Mouse (Mus musculus): ENCODE measurements at regions not wholly inside any gene's neighbourhood (a gene's known extent, or its start where the extent isn't known, plus 50 kb on each side); places are given as distances from the start of the nearest gene placed in this dataset.

GRCm38 (mm10) chr15:41920270-41920669 is 1786.1 kb downstream of the 9330182O14Rik start:
- no peak for ATAC-seq (ENCODE audit: low FRiP score)

GRCm38 (mm10) chr15:41936697-41937096 is 1802.5 kb downstream of the 9330182O14Rik start:
- Histone ChIP-seq H3K9ac (ENCODE audit: low read depth, low read length) (no peak overlapping the region), H3K9me3 (ENCODE audit: control insufficient read depth, low read length) (no peaks in the 10 kb centered on the region), H3K27me3 (ENCODE audit: control insufficient read depth, insufficient read depth, low read length) (no peaks in the 10 kb centered on the region), H3K4me2 (replicated peaks; ENCODE audit: low read depth, low read length) (no peak overlapping the region), H3K4me1 (replicated peaks; ENCODE audit: control insufficient read depth, insufficient read depth, low read length) (no peaks in the 10 kb centered on the region), H3K36me3 (ENCODE audit: control insufficient read depth, insufficient read depth, low read length) (no peaks in the 10 kb centered on the region), H3K4me3 (ENCODE audit: low read depth, low read length) (no peak overlapping the region), H3K27ac (ENCODE audit: low read depth, low read length) (no peak overlapping the region)
- WGBS, result 39% methylated on average over 2 of the region's 2 CpGs
- ATAC-seq (ENCODE audit: low FRiP score) (peak; percentile 49; the same call in 1 of the 2 replicates), DNase-seq (ENCODE audit: low spot score) (no peak)

More at GRCm38 (mm10) chr15:41920270-41920669, 1786.1 kb downstream of the 9330182O14Rik start:
- no peaks in the 10 kb centered on the region for H3K9me3 ChIP-seq (ENCODE audit: control insufficient read depth, low read length)
- WGBS, result 74% methylated on average over 2 of the region's 2 CpGs
- H3K4me1 ChIP-seq (replicated peaks; ENCODE audit: control insufficient read depth, insufficient read depth, low read length), result no peaks in the 10 kb centered on the region
- H3K27ac ChIP-seq (ENCODE audit: low read depth, low read length), result no peak overlapping the region
- no peak overlapping the region for H3K4me2 ChIP-seq (replicated peaks; ENCODE audit: low read depth, low read length)
- no peaks in the 10 kb centered on the region for H3K27me3 ChIP-seq (ENCODE audit: control insufficient read depth, insufficient read depth, low read length)
- H3K36me3 ChIP-seq (ENCODE audit: control insufficient read depth, insufficient read depth, low read length), result no peaks in the 10 kb centered on the region
- DNase-seq (ENCODE audit: low spot score), result peak; percentile 8
- H3K9ac ChIP-seq (ENCODE audit: low read depth, low read length), result no peak overlapping the region
- H3K4me3 ChIP-seq (ENCODE audit: low read depth, low read length), result no peak overlapping the region

- Histone ChIP-seq H3K36me3 (ENCODE audit: control insufficient read depth, insufficient read depth, low read length) (no peaks in the 10 kb centered on the region), H3K4me3 (ENCODE audit: low read depth, low read length) (no peak overlapping the region), H3K4me1 (replicated peaks; ENCODE audit: control insufficient read depth, insufficient read depth, low read length) (no peaks in the 10 kb centered on the region), H3K9me3 (ENCODE audit: control insufficient read depth, low read length) (no peaks in the 10 kb centered on the region), H3K27me3 (ENCODE audit: control insufficient read depth, insufficient read depth, low read length) (no peaks in the 10 kb centered on the region), H3K27ac (ENCODE audit: low read depth, low read length) (no peak overlapping the region), H3K9ac (ENCODE audit: low read depth, low read length) (no peak overlapping the region), H3K4me2 (replicated peaks; ENCODE audit: low read depth, low read length) (no peak overlapping the region)
- DNase-seq (ENCODE audit: low spot score) (no peak), ATAC-seq (ENCODE audit: low FRiP score) (no peak)
- WGBS, result 87% methylated on average over 2 of the region's 2 CpGs
Observed at GRCm38 (mm10) chr15:41945226-41945625, 1811.1 kb downstream of the 9330182O14Rik start.

GRCm38 (mm10) chr15:41947888-41948287 is 1813.7 kb downstream of the 9330182O14Rik start:
- Histone ChIP-seq H3K27ac (ENCODE audit: low read depth, low read length) (no peak overlapping the region), H3K4me2 (replicated peaks; ENCODE audit: low read depth, low read length) (no peak overlapping the region), H3K9ac (ENCODE audit: low read depth, low read length) (no peak overlapping the region), H3K27me3 (ENCODE audit: control insufficient read depth, insufficient read depth, low read length) (no peaks in the 10 kb centered on the region), H3K4me3 (ENCODE audit: low read depth, low read length) (no peak overlapping the region), H3K9me3 (ENCODE audit: control insufficient read depth, low read length) (no peaks in the 10 kb centered on the region), H3K4me1 (replicated peaks; ENCODE audit: control insufficient read depth, insufficient read depth, low read length) (no peaks in the 10 kb centered on the region), H3K36me3 (ENCODE audit: control insufficient read depth, insufficient read depth, low read length) (no peaks in the 10 kb centered on the region)
- ATAC-seq (ENCODE audit: low FRiP score) (no peak), DNase-seq (ENCODE audit: low spot score) (no peak)

GRCm38 (mm10) chr15:41948347-41949093 is 1814.4 kb downstream of the 9330182O14Rik start:
- 52% methylated on average over 4 of the region's 4 CpGs for WGBS
- no peaks in the 10 kb centered on the region for H3K9me3 ChIP-seq (ENCODE audit: control insufficient read depth, low read length)
- no peak overlapping the region for H3K4me3 ChIP-seq (ENCODE audit: low read depth, low read length)
- no peaks in the 10 kb centered on the region for H3K27me3 ChIP-seq (ENCODE audit: control insufficient read depth, insufficient read depth, low read length)
- no peak overlapping the region for H3K4me2 ChIP-seq (replicated peaks; ENCODE audit: low read depth, low read length)
- DNase-seq (ENCODE audit: low spot score), result peak; percentile 49
- ATAC-seq (ENCODE audit: low FRiP score), result peak; percentile 73
- no peak overlapping the region for H3K27ac ChIP-seq (ENCODE audit: low read depth, low read length)
- H3K36me3 ChIP-seq (ENCODE audit: control insufficient read depth, insufficient read depth, low read length), result no peaks in the 10 kb centered on the region
- H3K4me1 ChIP-seq (replicated peaks; ENCODE audit: control insufficient read depth, insufficient read depth, low read length), result no peaks in the 10 kb centered on the region
- no peak overlapping the region for H3K9ac ChIP-seq (ENCODE audit: low read depth, low read length)

- DNase-seq (ENCODE audit: low spot score), result no peak
- no peak overlapping the region for H3K4me2 ChIP-seq (replicated peaks; ENCODE audit: low read depth, low read length)
- H3K27me3 ChIP-seq (ENCODE audit: control insufficient read depth, insufficient read depth, low read length), result no peaks in the 10 kb centered on the region
- no peaks in the 10 kb centered on the region for H3K9me3 ChIP-seq (ENCODE audit: control insufficient read depth, low read length)
- no peak overlapping the region for H3K27ac ChIP-seq (ENCODE audit: low read depth, low read length)
- no peak overlapping the region for H3K4me3 ChIP-seq (ENCODE audit: low read depth, low read length)
- WGBS, result 65% methylated on average over 6 of the region's 6 CpGs
- H3K4me1 ChIP-seq (replicated peaks; ENCODE audit: control insufficient read depth, insufficient read depth, low read length), result no peaks in the 10 kb centered on the region
- H3K9ac ChIP-seq (ENCODE audit: low read depth, low read length), result no peak overlapping the region
- H3K36me3 ChIP-seq (ENCODE audit: control insufficient read depth, insufficient read depth, low read length), result no peaks in the 10 kb centered on the region
- ATAC-seq (ENCODE audit: low FRiP score), result peak; percentile 68
Observed at GRCm38 (mm10) chr15:41949094-41949461, 1814.9 kb downstream of the 9330182O14Rik start.

- H3K4me1 ChIP-seq (replicated peaks; ENCODE audit: control insufficient read depth, insufficient read depth, low read length), result no peaks in the 10 kb centered on the region
- 80% methylated on average over 5 of the region's 5 CpGs for whole genome bisulfite sequencing
- no peak overlapping the region for H3K9ac ChIP-seq (ENCODE audit: low read depth, low read length)
- DNase-seq (ENCODE audit: low spot score), result peak; percentile 9
- H3K27me3 ChIP-seq (ENCODE audit: control insufficient read depth, insufficient read depth, low read length), result no peaks in the 10 kb centered on the region
- H3K4me2 ChIP-seq (replicated peaks; ENCODE audit: low read depth, low read length), result no peak overlapping the region
- H3K36me3 ChIP-seq (ENCODE audit: control insufficient read depth, insufficient read depth, low read length), result no peaks in the 10 kb centered on the region
- no peak overlapping the region for H3K4me3 ChIP-seq (ENCODE audit: low read depth, low read length)
- H3K9me3 ChIP-seq (ENCODE audit: control insufficient read depth, low read length), result no peaks in the 10 kb centered on the region
- no peak for ATAC-seq (ENCODE audit: low FRiP score)
- no peak overlapping the region for H3K27ac ChIP-seq (ENCODE audit: low read depth, low read length)
Observed at GRCm38 (mm10) chr15:41951276-41951675, 1817.1 kb downstream of the 9330182O14Rik start.

GRCm38 (mm10) chr15:41960597-41960996 is 1826.4 kb downstream of the 9330182O14Rik start:
- no peak overlapping the region for H3K4me2 ChIP-seq (replicated peaks; ENCODE audit: low read depth, low read length)
- H3K27me3 ChIP-seq (ENCODE audit: control insufficient read depth, insufficient read depth, low read length), result no peaks in the 10 kb centered on the region
- H3K4me1 ChIP-seq (replicated peaks; ENCODE audit: control insufficient read depth, insufficient read depth, low read length), result no peaks in the 10 kb centered on the region
- no peaks in the 10 kb centered on the region for H3K36me3 ChIP-seq (ENCODE audit: control insufficient read depth, insufficient read depth, low read length)
- H3K27ac ChIP-seq (ENCODE audit: low read depth, low read length), result no peak overlapping the region
- no peak overlapping the region for H3K4me3 ChIP-seq (ENCODE audit: low read depth, low read length)
- ATAC-seq (ENCODE audit: low FRiP score) (no peak), DNase-seq (ENCODE audit: low spot score) (no peak)
- no peaks in the 10 kb centered on the region for H3K9me3 ChIP-seq (ENCODE audit: control insufficient read depth, low read length)
- H3K9ac ChIP-seq (ENCODE audit: low read depth, low read length), result no peak overlapping the region

- Histone ChIP-seq H3K9ac (ENCODE audit: low read depth, low read length) (no peak overlapping the region), H3K4me1 (replicated peaks; ENCODE audit: control insufficient read depth, insufficient read depth, low read length) (no peaks in the 10 kb centered on the region), H3K36me3 (ENCODE audit: control insufficient read depth, insufficient read depth, low read length) (no peaks in the 10 kb centered on the region), H3K27ac (ENCODE audit: low read depth, low read length) (no peak overlapping the region), H3K4me3 (ENCODE audit: low read depth, low read length) (no peak overlapping the region), H3K27me3 (ENCODE audit: control insufficient read depth, insufficient read depth, low read length) (no peaks in the 10 kb centered on the region), H3K9me3 (ENCODE audit: control insufficient read depth, low read length) (no peaks in the 10 kb centered on the region), H3K4me2 (replicated peaks; ENCODE audit: low read depth, low read length) (no peak overlapping the region)
- 89% methylated on average over 6 of the region's 6 CpGs for WGBS
- DNase-seq (ENCODE audit: low spot score), result no peak
- no peak for ATAC-seq (ENCODE audit: low FRiP score)
Observed at GRCm38 (mm10) chr15:41970877-41971276, 1836.7 kb downstream of the 9330182O14Rik start.
